Mouse (Mus musculus) megakaryocyte, embryonic 14.5 days (primary cell): Measurements from ENCODE around the gene Opcml.

Source experiments
- FLI1 ChIP-seq: IDR thresholded peaks from 2 replicates; pipeline ENCODE4 v1.6.1; 2012; ENCODE audit warnings: low read length, inconsistent platforms, mixed read lengths
- GATA1 ChIP-seq: IDR thresholded peaks from 3 replicates; pipeline ENCODE4 v1.6.1; 2012; ENCODE audit warnings: mixed read lengths, low read length, inconsistent platforms, borderline replicate concordance

GRCm38 (mm10) chr9:28806666-28807065 lies 1016.1 kb downstream of the Opcml start:
- TF ChIP-seq GATA1 (no peak), FLI1 (no peak)
